Mouse (Mus musculus) thymus, adult 2 months (tissue): ENCODE data around the gene Srarp. TPM values are rescaled to one million over a fixed set of nuclear protein-coding genes. Genes with fewer than 3 reads are reported as not detected.
A peak's percentile ranks its signal among the peaks of the same experiment; 100 is the strongest.

Experiments
- DNase-seq: peaks from one replicate; pipeline ENCODE4 v3.0.0; 2021
- H3K27ac ChIP-seq: fragments of 200-500 bp; 2 replicates; pipeline ENCODE4 v1.5.1; 2012; ENCODE audit warnings: low read length, control low read depth; ENCODE audit not compliant: control insufficient read depth, insufficient read depth
- H3K27me3 ChIP-seq: fragments of 200-500 bp; 2 replicates; pipeline ENCODE4 v1.6.1; 2012; ENCODE audit warnings: mild to moderate bottlenecking, low read length, moderate library complexity, mixed read lengths; ENCODE audit not compliant: control insufficient read depth, insufficient read depth
- H3K36me3 ChIP-seq: fragments of 200-500 bp; 2 replicates; pipeline ENCODE4 v1.6.1; 2012; ENCODE audit warnings: mild to moderate bottlenecking, low read length, moderate library complexity; ENCODE audit not compliant: control insufficient read depth, insufficient read depth
- H3K4me1 ChIP-seq: fragments of 200-500 bp; replicated peaks from 2 replicates; pipeline ENCODE4 v1.6.1; 2012; ENCODE audit warnings: low read length; ENCODE audit not compliant: control insufficient read depth, insufficient read depth
- H3K4me3 ChIP-seq: fragments of 200-500 bp; 2 replicates; pipeline ENCODE4 v1.5.1; 2012; ENCODE audit warnings: mild to moderate bottlenecking, low read length, control low read depth, moderate library complexity; ENCODE audit not compliant: control insufficient read depth, insufficient read depth
- CTCF ChIP-seq: fragments of 200-500 bp; IDR thresholded peaks from 2 replicates; pipeline ENCODE4 v1.5.1; 2012; ENCODE audit warnings: mild to moderate bottlenecking, control low read depth, low read length, moderate library complexity, borderline replicate concordance; ENCODE audit not compliant: control insufficient read depth, poor library complexity, insufficient read depth; ENCODE audit errors: extremely low read depth
- POLR2A ChIP-seq: fragments of 200-500 bp; IDR thresholded peaks from 2 replicates; pipeline ENCODE4 v1.6.1; 2012; ENCODE audit warnings: mild to moderate bottlenecking, low read length, control low read depth, moderate library complexity; ENCODE audit not compliant: control insufficient read depth, poor library complexity, insufficient read depth; ENCODE audit errors: extremely low read depth
- WGBS: fragments of 180-500 bp; shearing (Covaris S2); methylation state at CpG from one replicate; pipeline ENCODE4 v1.1.7; 2018; 5-methylcytosine and 5-hydroxymethylcytosine counted together
- polyA plus RNA-seq: library from polyadenylated mRNA; depleted of rRNA; stranded (reverse); fragments of >200 nt; gene quantifications from 2 replicates; pipeline ENCODE4 v1.2.3, GENCODE M21; 2012

Srarp gene
- polyA plus RNA-seq, 1 experiment, result 0.42 TPM

DNA sequence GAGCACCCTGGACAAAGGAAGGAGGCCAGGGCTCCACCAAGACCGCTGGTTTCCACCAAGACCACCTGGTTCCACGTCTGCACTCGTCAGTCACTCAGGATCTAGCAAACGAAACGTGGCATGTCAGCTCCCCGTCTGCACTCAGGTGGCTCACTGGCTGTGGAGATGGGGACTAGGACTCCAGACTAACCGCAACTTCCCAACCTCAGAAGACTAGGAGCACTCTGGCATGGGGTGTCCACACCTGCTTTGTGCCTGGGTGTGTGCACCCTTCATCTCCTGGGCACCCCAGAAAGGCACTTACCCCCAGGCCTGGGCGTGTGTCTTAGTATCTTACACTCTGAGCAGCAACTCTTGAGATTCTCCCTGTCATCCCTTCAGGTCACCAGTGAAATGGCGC is 23.9 kb upstream of the Srarp start:
- no peak for DNase-seq
- TF ChIP-seq CTCF (no peak), POLR2A (no peak)
- Histone ChIP-seq H3K4me3 (no peak overlapping the region), H3K4me1 (peaks cover 10% of the 10 kb centered on the region), H3K27ac (no peak overlapping the region), H3K36me3 (peaks cover 13% of the 10 kb centered on the region), H3K27me3 (no peaks in the 10 kb centered on the region)
- 99% methylated on average over 9 of the region's 9 CpGs for WGBS

GRCm38 (mm10) chr4:141458888-141459287 is 23.0 kb upstream of the Srarp start:
- Histone ChIP-seq H3K36me3 (peaks cover 5% of the 10 kb centered on the region; the same call in 1 of the 2 replicates), H3K27me3 (no peaks in the 10 kb centered on the region), H3K4me1 (peaks cover 17% of the 10 kb centered on the region), H3K4me3 (no peak overlapping the region), H3K27ac (no peak overlapping the region)
- 97% methylated on average over 3 of the region's 3 CpGs for WGBS
- DNase-seq, result no peak
- TF ChIP-seq POLR2A (no peak), CTCF (no peak)

GRCm38 (mm10) chr4:141458236-141458635 is 22.3 kb upstream of the Srarp start:
- Histone ChIP-seq H3K27ac (no peak overlapping the region), H3K27me3 (no peaks in the 10 kb centered on the region), H3K4me3 (no peak overlapping the region), H3K4me1 (peaks cover 19% of the 10 kb centered on the region), H3K36me3 (no peaks in the 10 kb centered on the region)
- no peak for TF ChIP-seq POLR2A
- no peak for TF ChIP-seq CTCF
- 92% methylated on average over 7 of the region's 7 CpGs for WGBS
- no peak for DNase-seq

DNA sequence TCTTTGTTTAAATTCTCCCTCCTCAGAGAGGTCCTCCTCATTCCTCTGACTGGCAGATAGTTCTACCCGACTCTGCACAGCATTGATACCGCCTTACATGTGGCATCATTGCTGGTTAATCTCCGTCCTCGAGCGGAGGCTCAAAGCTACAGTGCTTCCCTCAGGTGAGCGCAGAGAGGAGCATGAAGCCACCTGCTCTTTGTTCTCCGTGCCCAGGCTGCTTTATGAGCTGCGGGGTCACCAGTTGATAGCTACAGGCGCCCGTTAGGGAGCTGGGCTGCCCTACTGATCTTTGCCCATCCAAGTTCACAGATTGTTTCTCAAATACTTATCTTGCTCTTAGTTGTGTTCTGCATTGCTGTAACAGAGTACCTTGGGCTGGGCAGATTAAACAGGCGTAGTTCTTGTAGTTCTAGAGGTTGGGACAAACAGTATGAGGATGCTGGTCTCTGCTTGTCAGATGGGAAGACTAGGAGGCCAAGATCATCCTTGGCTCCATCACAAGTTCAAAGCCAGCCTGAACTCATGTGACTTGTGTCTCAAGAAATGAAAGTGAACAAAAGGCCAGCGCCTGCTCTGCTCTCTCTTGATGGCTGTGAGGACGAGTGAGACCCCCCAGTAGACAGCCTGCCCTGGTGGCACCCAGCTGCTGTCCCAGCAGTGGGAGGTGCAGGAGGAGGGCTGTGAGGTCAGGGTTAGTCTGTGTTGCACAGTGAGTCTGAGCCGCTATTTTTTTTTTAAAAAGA is 20.5 kb upstream of the Srarp start:
- H3K4me1 ChIP-seq, result peaks cover 19% of the 10 kb centered on the region
- H3K36me3 ChIP-seq, result no peaks in the 10 kb centered on the region
- DNase-seq, result no peak
- H3K27me3 ChIP-seq, result no peaks in the 10 kb centered on the region
- WGBS, result 91% methylated on average over 14 of the region's 14 CpGs
- H3K4me3 ChIP-seq, result no peak overlapping the region
- H3K27ac ChIP-seq, result no peak overlapping the region
- no peak for TF ChIP-seq POLR2A
- TF ChIP-seq CTCF, result no peak

- WGBS, result over 99% methylated on average over 4 of the region's 4 CpGs
- Histone ChIP-seq H3K27ac (no peak overlapping the region; the same call in 1 of the 2 replicates), H3K4me1 (peaks cover 19% of the 10 kb centered on the region), H3K27me3 (no peaks in the 10 kb centered on the region), H3K4me3 (no peak overlapping the region), H3K36me3 (no peaks in the 10 kb centered on the region)
- TF ChIP-seq CTCF (no peak), POLR2A (no peak)
- DNase-seq, result no peak
These were observed 19.6 kb upstream of the Srarp start for GRCm38 (mm10) chr4:141455526-141455925.

DNA sequence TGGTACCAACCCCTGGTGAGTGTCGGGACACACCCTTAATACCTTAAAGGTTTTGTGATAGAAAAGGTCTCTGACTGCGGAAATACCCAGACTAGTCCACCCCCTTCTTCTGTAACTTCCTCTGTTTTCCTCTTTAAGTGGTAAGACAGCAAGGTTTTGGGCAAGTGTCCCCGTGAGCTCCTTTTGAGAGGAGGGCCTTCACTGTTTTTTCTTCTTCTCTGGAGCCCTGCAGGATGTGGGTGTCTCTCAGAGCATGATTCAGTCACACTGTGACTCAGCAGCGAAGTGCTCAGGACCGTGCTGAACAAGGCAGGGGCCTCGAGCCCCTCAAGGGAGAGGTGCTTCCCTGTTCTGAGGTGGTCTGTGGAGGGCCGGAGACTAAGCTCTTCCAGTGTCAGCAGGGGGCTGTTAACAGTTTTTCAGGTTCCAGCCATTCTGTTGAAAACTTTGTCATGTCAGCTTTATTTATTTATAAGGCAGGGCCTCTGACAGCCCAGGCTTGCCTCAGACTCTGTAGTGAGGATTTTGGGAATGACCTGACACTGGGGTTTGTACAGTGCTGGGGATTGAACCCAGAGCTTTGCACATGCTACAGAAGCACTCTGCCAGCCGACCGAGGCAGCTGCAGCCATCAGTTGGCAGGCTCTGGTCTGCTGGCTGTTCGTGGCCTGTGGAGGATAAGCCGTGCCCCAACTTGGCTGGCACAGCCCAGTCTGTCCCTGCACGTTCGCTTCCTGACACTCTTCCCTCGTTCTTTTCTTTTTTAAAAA is 18.9 kb upstream of the Srarp start:
- Histone ChIP-seq H3K27me3 (no peaks in the 10 kb centered on the region), H3K36me3 (no peaks in the 10 kb centered on the region), H3K27ac (peak overlapping the region; percentile 15; the same call in 1 of the 2 replicates), H3K4me3 (no peak overlapping the region), H3K4me1 (peaks cover 19% of the 10 kb centered on the region)
- peak; percentile 40 for DNase-seq
- no peak for TF ChIP-seq POLR2A
- TF ChIP-seq CTCF, result no peak
- 19% methylated on average over 14 of the region's 14 CpGs for WGBS

DNA sequence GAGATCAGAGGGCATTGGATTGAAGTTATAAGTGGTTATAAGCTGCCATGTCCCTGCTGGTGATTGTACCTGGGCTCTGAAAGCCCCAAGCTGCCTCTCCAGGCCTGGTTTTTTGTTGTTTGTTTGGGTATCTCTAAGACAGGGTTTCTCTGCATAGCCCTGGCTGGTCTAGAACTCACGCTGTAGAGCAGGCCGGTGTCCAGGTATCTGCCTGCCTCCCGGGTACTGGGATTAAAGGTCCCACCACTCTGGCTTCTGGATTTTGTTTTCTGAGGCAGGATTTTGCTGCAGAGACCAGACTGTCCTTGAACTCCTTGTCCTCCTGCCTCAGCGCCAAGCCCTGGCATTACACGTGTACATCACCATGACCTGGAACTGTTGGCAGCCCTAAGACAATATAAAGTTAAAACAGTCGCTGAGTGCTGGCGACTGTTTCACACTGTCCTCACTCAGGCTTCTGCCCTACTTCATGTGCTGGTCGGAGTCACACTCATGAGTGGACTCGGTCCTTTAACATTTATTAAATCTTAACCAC is 16.1 kb upstream of the Srarp start:
- no peak for TF ChIP-seq CTCF
- TF ChIP-seq POLR2A, result no peak
- WGBS, result 96% methylated on average over 9 of the region's 9 CpGs
- no peak overlapping the region for H3K27ac ChIP-seq
- no peak for DNase-seq
- peaks cover 20% of the 10 kb centered on the region for H3K4me1 ChIP-seq
- H3K36me3 ChIP-seq, result peaks cover 14% of the 10 kb centered on the region
- no peak overlapping the region for H3K4me3 ChIP-seq
- no peaks in the 10 kb centered on the region for H3K27me3 ChIP-seq
